Mouse (Mus musculus) kidney, embryonic 14.5 days (tissue): ENCODE measurements at regions not wholly inside any gene's neighbourhood (a gene's known extent, or its start where the extent isn't known, plus 50 kb on each side); places are given as distances from the start of the nearest gene placed in this dataset.

Experiments used
- ATAC-seq: fragments of 200-750 bp; cut with Nextera tagmentation; 2 replicates; pipeline ENCODE4 v1.8.0; 2017; ENCODE audit warnings: moderate number of reproducible peaks, mild to moderate bottlenecking, moderate TSS enrichment, moderate library complexity; ENCODE audit not compliant: low FRiP score, low TSS enrichment
- H3K27ac ChIP-seq: fragments of 300-500 bp; sonication (generic); 2 replicates; pipeline ENCODE4 v1.5.1; 2014; ENCODE audit warnings: low read depth, mild to moderate bottlenecking, low read length, moderate library complexity, mixed read lengths
- H3K27me3 ChIP-seq: fragments of 300-500 bp; sonication (generic); 2 replicates; pipeline ENCODE4 v1.6.1; 2014; ENCODE audit warnings: mild to moderate bottlenecking, low read length; ENCODE audit not compliant: control insufficient read depth, insufficient read depth
- H3K36me3 ChIP-seq: fragments of 300-500 bp; sonication (generic); 2 replicates; pipeline ENCODE4 v1.6.1; 2014; ENCODE audit warnings: low read length, mixed read lengths; ENCODE audit not compliant: control insufficient read depth, insufficient read depth
- H3K4me1 ChIP-seq: fragments of 300-500 bp; sonication (generic); 2 replicates; pipeline ENCODE4 v1.6.1; 2014; ENCODE audit warnings: low read length, mixed read lengths; ENCODE audit not compliant: control insufficient read depth, insufficient read depth
- H3K4me2 ChIP-seq: fragments of 300-500 bp; sonication (generic); replicated peaks from 2 replicates; pipeline ENCODE4 v1.6.1; 2014; ENCODE audit warnings: low read depth, mild to moderate bottlenecking, low read length
- H3K4me3 ChIP-seq: fragments of 300-500 bp; sonication (generic); 2 replicates; pipeline ENCODE4 v1.5.1; 2014; ENCODE audit warnings: mild to moderate bottlenecking, low read length
- H3K9ac ChIP-seq: fragments of 300-500 bp; sonication (generic); 2 replicates; pipeline ENCODE4 v1.6.1; 2014; ENCODE audit warnings: low read depth, mild to moderate bottlenecking, low read length, moderate library complexity
- H3K9me3 ChIP-seq: fragments of 300-500 bp; sonication (generic); 2 replicates; pipeline ENCODE4 v1.6.1; 2016; ENCODE audit warnings: low read length; ENCODE audit not compliant: control insufficient read depth
- WGBS: fragments of 180-500 bp; shearing (Covaris S2); extraction: QIAGEN DNeasy Blood & Tissue Kit; methylation state at CpG from one replicate; pipeline ENCODE4 v1.1.7; 2014; 5-methylcytosine and 5-hydroxymethylcytosine counted together

- Histone ChIP-seq H3K27ac (no peak overlapping the region), H3K36me3 (no peaks in the 10 kb centered on the region), H3K4me1 (no peaks in the 10 kb centered on the region; the same call in 1 of the 2 replicates), H3K27me3 (no peaks in the 10 kb centered on the region), H3K9me3 (no peaks in the 10 kb centered on the region), H3K4me3 (no peak overlapping the region), H3K4me2 (no peak overlapping the region), H3K9ac (no peak overlapping the region)
- no peak for ATAC-seq
- 57% methylated on average over 11 of the region's 11 CpGs for WGBS
Observed at GRCm38 (mm10) chr10:117909811-117910239, 64.0 kb upstream of the Rap1b start.

- no peak for ATAC-seq
- Histone ChIP-seq H3K36me3 (no peaks in the 10 kb centered on the region), H3K4me1 (no peaks in the 10 kb centered on the region; the same call in 1 of the 2 replicates), H3K9me3 (no peaks in the 10 kb centered on the region), H3K4me3 (no peak overlapping the region), H3K27me3 (no peaks in the 10 kb centered on the region), H3K9ac (no peak overlapping the region), H3K27ac (no peak overlapping the region), H3K4me2 (no peak overlapping the region)
- WGBS, result 86% methylated on average over 7 of the region's 7 CpGs
Observed at GRCm38 (mm10) chr10:117910426-117910825, 64.6 kb upstream of the Rap1b start.

GRCm38 (mm10) chr10:117915011-117915735, 69.3 kb upstream of the Rap1b start:
- Histone ChIP-seq H3K4me1 (no peaks in the 10 kb centered on the region), H3K27ac (no peak overlapping the region), H3K4me2 (no peak overlapping the region), H3K9ac (no peak overlapping the region), H3K36me3 (no peaks in the 10 kb centered on the region), H3K27me3 (no peaks in the 10 kb centered on the region), H3K9me3 (no peaks in the 10 kb centered on the region), H3K4me3 (no peak overlapping the region)
- WGBS, result 86% methylated on average over 4 of the region's 4 CpGs
- no peak for ATAC-seq

- Histone ChIP-seq H3K36me3 (no peaks in the 10 kb centered on the region), H3K9ac (no peak overlapping the region), H3K9me3 (no peaks in the 10 kb centered on the region), H3K4me2 (no peak overlapping the region), H3K4me3 (no peak overlapping the region), H3K27me3 (no peaks in the 10 kb centered on the region), H3K4me1 (no peaks in the 10 kb centered on the region), H3K27ac (no peak overlapping the region)
- WGBS, result 38% methylated on average over 7 of the region's 7 CpGs
- ATAC-seq, result 0 out of 2 replicates have a peak, but pooled peaks have one; percentile 55
Observed at GRCm38 (mm10) chr10:117916280-117916679, 70.4 kb upstream of the Rap1b start.

GRCm38 (mm10) chr10:117917870-117918269, 72.0 kb upstream of the Rap1b start:
- H3K4me2 ChIP-seq, result no peak overlapping the region
- 60% methylated on average over 2 of the region's 2 CpGs for WGBS
- no peaks in the 10 kb centered on the region for H3K36me3 ChIP-seq
- H3K4me1 ChIP-seq, result no peaks in the 10 kb centered on the region
- H3K9ac ChIP-seq, result no peak overlapping the region
- H3K27ac ChIP-seq, result no peak overlapping the region
- no peaks in the 10 kb centered on the region for H3K27me3 ChIP-seq
- H3K4me3 ChIP-seq, result no peak overlapping the region
- no peaks in the 10 kb centered on the region for H3K9me3 ChIP-seq
- no peak for ATAC-seq

- Histone ChIP-seq H3K27ac (no peak overlapping the region), H3K4me1 (no peaks in the 10 kb centered on the region), H3K36me3 (no peaks in the 10 kb centered on the region), H3K4me3 (no peak overlapping the region), H3K9me3 (no peaks in the 10 kb centered on the region), H3K27me3 (no peaks in the 10 kb centered on the region), H3K9ac (no peak overlapping the region), H3K4me2 (no peak overlapping the region)
- 49% methylated on average over 8 of the region's 8 CpGs for WGBS
- no peak for ATAC-seq
Observed at GRCm38 (mm10) chr10:117918616-117919015, 72.8 kb upstream of the Rap1b start.

- ATAC-seq, result no peak
- Histone ChIP-seq H3K27ac (no peak overlapping the region), H3K27me3 (no peaks in the 10 kb centered on the region), H3K9me3 (no peaks in the 10 kb centered on the region), H3K4me3 (no peak overlapping the region), H3K36me3 (no peaks in the 10 kb centered on the region), H3K4me1 (no peaks in the 10 kb centered on the region), H3K4me2 (no peak overlapping the region), H3K9ac (no peak overlapping the region)
- WGBS, result 87% methylated on average over 7 of the region's 7 CpGs
Observed at GRCm38 (mm10) chr10:117919186-117919941, 73.5 kb upstream of the Rap1b start.

- no peaks in the 10 kb centered on the region for H3K4me1 ChIP-seq
- no peak for ATAC-seq
- no peaks in the 10 kb centered on the region for H3K9me3 ChIP-seq
- H3K9ac ChIP-seq, result no peak overlapping the region
- no peaks in the 10 kb centered on the region for H3K27me3 ChIP-seq
- 90% methylated on average over 7 of the region's 7 CpGs for WGBS
- H3K27ac ChIP-seq, result no peak overlapping the region
- H3K36me3 ChIP-seq, result no peaks in the 10 kb centered on the region
- no peak overlapping the region for H3K4me2 ChIP-seq
- H3K4me3 ChIP-seq, result no peak overlapping the region
Observed at GRCm38 (mm10) chr10:117925186-117925585, 79.4 kb upstream of the Rap1b start.
